Mouse (Mus musculus) layer of hippocampus, adult 8-10 months (tissue): ENCODE data around the gene Tomm20. TPM values are rescaled to one million over a fixed set of nuclear protein-coding genes. Genes with fewer than 3 reads are reported as not detected.
A peak's percentile ranks its signal among the peaks of the same experiment; 100 is the strongest.
"Not testable (repeated sequence)": the region's sequence is repeated elsewhere in the genome, so short reads cannot be mapped to it uniquely, and the experiment has no call there.

Source experiments
- DNase-seq, 2 experiments: peaks; one replicate each; pipeline ENCODE4 v3.0.0; 2022; ENCODE audit warnings: low spot score in 2 of 2
- total RNA-seq, 4 experiments: library from RNA; stranded (reverse); gene quantifications; 2 replicates each; pipeline ENCODE4 v1.2.4; 2022

Gene Tomm20
- total RNA-seq = 100 to 1,000 TPM; 187 to 204 (median 195) TPM

- DNase-seq = peak; percentile 94 to 96
Measured at GRCm38 (mm10) chr8:126945730-126946163, at the start of gene Tomm20. TSS of gene Tomm20 (minus strand) at chr8:126945844.

- DNase-seq = no peak
Measured at GRCm38 (mm10) chr8:126994506-126994905, 48.9 kb upstream of the Tomm20 start.

- DNase-seq = no peak
Measured at GRCm38 (mm10) chr8:126989363-126990153, 43.9 kb upstream of the Tomm20 start.

- DNase-seq = no peak
Measured at GRCm38 (mm10) chr8:126988346-126989006, 42.8 kb upstream of the Tomm20 start.

- peak; percentile 64 to 90 for DNase-seq
Measured at GRCm38 (mm10) chr8:126986495-126986894, 40.9 kb upstream of the Tomm20 start.

GRCm38 (mm10) chr8:126980046-126980445 lies 34.4 kb upstream of the Tomm20 start:
- no peak for DNase-seq

- DNase-seq = no peak
Measured at GRCm38 (mm10) chr8:126979091-126979920, 33.7 kb upstream of the Tomm20 start.

GRCm38 (mm10) chr8:126978535-126978934 lies 32.9 kb upstream of the Tomm20 start:
- DNase-seq = not testable (repeated sequence)

- no peak for DNase-seq
Measured at GRCm38 (mm10) chr8:126978028-126978427, 32.4 kb upstream of the Tomm20 start.

- DNase-seq = no peak
Measured at GRCm38 (mm10) chr8:126976608-126977348, 31.1 kb upstream of the Tomm20 start.

- no peak for DNase-seq
Measured at GRCm38 (mm10) chr8:126975706-126976105, 30.1 kb upstream of the Tomm20 start.

GRCm38 (mm10) chr8:126974511-126974910 lies 28.9 kb upstream of the Tomm20 start:
- no peak for DNase-seq

GRCm38 (mm10) chr8:126973686-126974265 lies 28.1 kb upstream of the Tomm20 start:
- no peak for DNase-seq

GRCm38 (mm10) chr8:126972649-126973048 lies 27.0 kb upstream of the Tomm20 start:
- DNase-seq = no peak

GRCm38 (mm10) chr8:126972102-126972501 lies 26.5 kb upstream of the Tomm20 start:
- no peak for DNase-seq

- no peak for DNase-seq
Measured at GRCm38 (mm10) chr8:126971314-126971664, 25.6 kb upstream of the Tomm20 start.

- peak; percentile 87 to 94 for DNase-seq
Measured at GRCm38 (mm10) chr8:126970579-126971313, 25.1 kb upstream of the Tomm20 start, which contains the start of gene Rbm34. TSS of gene Rbm34 (minus strand) at chr8:126971071.

GRCm38 (mm10) chr8:126969546-126969945 lies 23.9 kb upstream of the Tomm20 start:
- DNase-seq = no peak

GRCm38 (mm10) chr8:126968107-126968506 lies 22.5 kb upstream of the Tomm20 start:
- no peak for DNase-seq

- DNase-seq = no peak
Measured at GRCm38 (mm10) chr8:126965246-126965645, 19.6 kb upstream of the Tomm20 start.
